Mouse (Mus musculus) intestine, embryonic 16.5 days (tissue): ENCODE results near the gene Gm17019. TPM values are rescaled to one million over a fixed set of nuclear protein-coding genes. Genes with fewer than 3 reads are reported as not detected.
A peak's percentile ranks its signal among the peaks of the same experiment; 100 is the strongest.
"Not testable (repeated sequence)": the region's sequence is repeated elsewhere in the genome, so short reads cannot be mapped to it uniquely, and the experiment has no call there.

ENCODE experiments used
- ATAC-seq: fragments of 200-750 bp; cut with Nextera tagmentation; 2 replicates; pipeline ENCODE4 v1.8.0; 2017; ENCODE audit warnings: moderate TSS enrichment, moderate library complexity
- H3K27ac ChIP-seq: fragments of 300-500 bp; sonication (generic); 2 replicates; pipeline ENCODE4 v1.5.1; 2014; ENCODE audit warnings: mild to moderate bottlenecking, low read length
- H3K27me3 ChIP-seq: fragments of 300-500 bp; sonication (generic); replicated peaks from 2 replicates; pipeline ENCODE4 v1.6.1; 2014; ENCODE audit warnings: low read length, control low read depth, mixed read lengths; ENCODE audit not compliant: control insufficient read depth, insufficient read depth
- H3K36me3 ChIP-seq: fragments of 300-500 bp; sonication (generic); 2 replicates; pipeline ENCODE4 v1.6.1; 2014; ENCODE audit warnings: low read length, control low read depth; ENCODE audit not compliant: control insufficient read depth, insufficient read depth
- H3K4me1 ChIP-seq: fragments of 300-500 bp; sonication (generic); 2 replicates; pipeline ENCODE4 v1.6.1; 2014; ENCODE audit warnings: low read length, control low read depth, mixed read lengths; ENCODE audit not compliant: control insufficient read depth, insufficient read depth
- H3K4me2 ChIP-seq: fragments of 300-500 bp; sonication (generic); 2 replicates; pipeline ENCODE4 v1.6.1; 2014; ENCODE audit warnings: low read depth, low read length, control low read depth
- H3K4me3 ChIP-seq: fragments of 300-500 bp; sonication (generic); 2 replicates; pipeline ENCODE4 v1.5.1; 2014; ENCODE audit warnings: mild to moderate bottlenecking, low read length
- H3K9ac ChIP-seq: fragments of 300-500 bp; sonication (generic); 2 replicates; pipeline ENCODE4 v1.6.1; 2014; ENCODE audit warnings: low read depth, low read length
- H3K9me3 ChIP-seq: fragments of 300-500 bp; sonication (generic); 2 replicates; pipeline ENCODE4 v1.6.1; 2016; ENCODE audit warnings: low read length, control low read depth; ENCODE audit not compliant: control insufficient read depth
- WGBS: fragments of 180-500 bp; shearing (Covaris S2); extraction: QIAGEN DNeasy Blood & Tissue Kit; methylation state at CpG from one replicate; pipeline ENCODE4 v1.1.7; 2014; 5-methylcytosine and 5-hydroxymethylcytosine counted together
- polyA plus RNA-seq: library from polyadenylated mRNA; unstranded; fragments of >200 nt; fragmentation: Nextera tagmentation; extraction: Ambion mirVana; gene quantifications from 2 replicates; pipeline ENCODE4 v1.2.1, GENCODE M21; 2015

Gene Gm17019
- polyA plus RNA-seq, 1 experiment from 2014 or later, result not detected

- not testable (repeated sequence) for H3K4me2 ChIP-seq, H3K4me1 ChIP-seq, H3K36me3 ChIP-seq, H3K4me3 ChIP-seq, H3K9me3 ChIP-seq, H3K27me3 ChIP-seq, H3K9ac ChIP-seq, H3K27ac ChIP-seq
- WGBS, result 81% methylated on average over 4 of the region's 4 CpGs
- ATAC-seq, result peak; percentile 77
Measured at GRCm38 (mm10) chr5:15039984-15040383, 7.2 kb upstream of the Gm17019 start.

DNA sequence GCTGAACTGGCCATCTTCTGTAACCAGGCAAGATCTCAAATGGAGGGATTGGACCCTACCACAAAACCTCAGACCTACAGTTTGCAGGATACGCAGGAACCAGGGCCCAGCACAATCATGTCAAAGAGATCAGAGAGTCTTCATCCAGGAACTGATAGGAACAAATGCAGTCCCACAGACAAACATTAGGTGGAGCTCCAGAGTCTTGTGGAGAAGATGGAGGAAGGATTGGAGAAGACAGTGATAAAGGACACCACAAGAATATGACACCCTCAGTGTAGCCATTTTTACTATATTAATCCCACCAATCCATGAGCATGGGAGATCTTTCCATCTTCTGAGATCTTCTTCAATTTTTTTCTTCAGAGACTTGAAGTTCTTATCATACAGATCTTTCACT, 8.5 kb downstream of the Gm17019 start:
- not testable (repeated sequence) for H3K4me3 ChIP-seq, H3K4me1 ChIP-seq, H3K4me2 ChIP-seq, H3K36me3 ChIP-seq, H3K27me3 ChIP-seq, H3K9ac ChIP-seq, H3K27ac ChIP-seq, H3K9me3 ChIP-seq, ATAC-seq
- 86% methylated on average over 1 of the region's 1 CpGs for WGBS

- not testable (repeated sequence) for H3K4me3 ChIP-seq, H3K9me3 ChIP-seq, H3K27me3 ChIP-seq, H3K9ac ChIP-seq, H3K4me1 ChIP-seq, H3K4me2 ChIP-seq, H3K27ac ChIP-seq, ATAC-seq, H3K36me3 ChIP-seq
- WGBS, result 65% methylated on average over 2 of the region's 2 CpGs
Measured at GRCm38 (mm10) chr5:15020067-15020466, 12.7 kb downstream of the Gm17019 start.

DNA sequence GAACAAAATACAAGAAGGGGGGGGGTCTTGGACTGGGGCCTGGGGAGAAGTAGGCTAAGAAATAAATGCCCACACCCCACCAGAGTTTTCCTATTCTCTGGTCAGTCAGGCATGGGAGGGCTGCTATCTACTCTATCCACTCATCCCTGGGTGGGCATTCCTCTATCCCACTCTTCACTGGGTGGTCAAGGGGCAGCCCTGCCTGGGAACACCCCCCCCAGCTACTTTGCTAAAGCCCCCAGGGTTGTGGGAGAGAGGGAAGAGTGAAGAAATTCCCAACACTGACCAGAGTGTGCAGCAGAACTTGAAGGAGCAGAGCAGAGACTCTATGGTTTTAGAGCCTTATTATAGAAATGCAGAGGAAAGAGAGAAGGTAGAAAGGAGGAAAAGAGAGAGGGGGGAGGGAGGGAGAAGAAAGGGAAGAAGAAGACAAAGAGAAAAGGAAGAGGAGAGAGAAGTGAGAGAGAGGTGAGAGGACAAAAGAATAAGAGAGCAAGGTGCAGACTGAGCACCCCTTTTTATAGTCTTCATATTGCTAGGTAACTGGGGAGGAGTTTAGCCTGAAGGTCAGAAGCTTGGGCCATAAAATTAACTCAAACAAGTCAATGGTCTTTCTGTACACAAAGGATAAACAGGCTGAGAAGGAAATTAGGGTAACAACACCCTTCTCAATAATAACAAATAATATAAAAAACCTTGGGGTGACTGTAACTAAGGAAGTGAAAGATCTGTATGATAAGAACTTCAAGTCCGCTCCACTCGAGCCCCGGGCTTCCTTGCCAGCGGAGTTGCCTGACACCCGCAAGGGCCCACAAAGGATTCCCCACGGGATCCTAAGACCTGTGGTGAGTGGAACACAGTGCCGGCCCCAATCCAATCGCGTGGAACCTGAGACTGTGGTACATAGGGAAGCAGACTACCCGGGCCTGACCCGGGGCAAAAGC, 21.9 kb downstream of the Gm17019 start:
- not testable (repeated sequence) for H3K4me3 ChIP-seq, H3K27ac ChIP-seq, H3K9ac ChIP-seq, H3K9me3 ChIP-seq, H3K27me3 ChIP-seq, H3K4me1 ChIP-seq, H3K4me2 ChIP-seq, H3K36me3 ChIP-seq
- WGBS, result 81% methylated on average over 11 of the region's 11 CpGs
- peak; percentile 63 for ATAC-seq

DNA sequence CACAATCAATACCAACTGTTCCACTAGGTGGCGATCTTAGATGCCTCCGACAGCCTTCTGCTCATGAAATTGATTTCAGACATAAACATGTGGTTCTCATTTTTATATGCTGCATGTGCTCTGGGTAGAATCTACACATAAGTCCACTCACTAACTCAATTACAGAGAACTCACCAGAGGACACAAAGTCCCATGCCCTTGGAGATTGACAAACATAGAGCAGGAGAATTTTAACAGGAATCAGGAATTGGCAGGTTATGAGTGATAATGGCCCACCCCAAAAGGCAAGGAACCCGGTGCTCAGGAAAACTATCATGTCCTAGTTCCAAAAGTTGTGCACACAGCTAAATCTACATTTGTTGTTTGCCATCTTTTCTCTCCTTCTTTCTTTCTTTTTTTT, 25.9 kb downstream of the Gm17019 start:
- not testable (repeated sequence) for H3K9me3 ChIP-seq, H3K9ac ChIP-seq, H3K36me3 ChIP-seq, H3K4me3 ChIP-seq, H3K27me3 ChIP-seq, H3K4me1 ChIP-seq, H3K27ac ChIP-seq, H3K4me2 ChIP-seq, ATAC-seq
- 58% methylated on average over 3 of the region's 3 CpGs for WGBS

DNA sequence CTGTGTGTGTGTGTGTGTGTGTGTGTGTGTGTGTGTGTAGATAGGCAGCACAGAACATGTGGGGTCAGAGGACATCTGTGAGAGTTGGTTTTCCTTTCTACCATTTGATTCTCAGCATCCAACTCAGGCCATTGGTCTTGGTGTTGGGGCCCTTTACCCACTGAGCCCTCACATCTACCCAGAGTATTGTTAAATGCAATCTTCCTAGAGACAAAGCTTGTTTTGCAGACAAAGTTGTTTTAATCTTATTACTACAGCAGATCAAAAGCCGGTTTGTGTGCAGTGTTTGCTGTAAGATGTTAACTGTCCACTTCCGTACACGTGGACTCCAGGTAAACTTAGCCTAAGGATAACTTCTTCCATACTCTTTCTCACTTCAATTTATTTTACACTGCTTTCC, 26.5 kb downstream of the Gm17019 start:
- H3K9me3 ChIP-seq, H3K4me2 ChIP-seq, H3K9ac ChIP-seq, H3K27me3 ChIP-seq, ATAC-seq, H3K36me3 ChIP-seq, H3K4me1 ChIP-seq, H3K4me3 ChIP-seq, H3K27ac ChIP-seq: not testable (repeated sequence)
- WGBS, result 63% methylated on average over 3 of the region's 3 CpGs

DNA sequence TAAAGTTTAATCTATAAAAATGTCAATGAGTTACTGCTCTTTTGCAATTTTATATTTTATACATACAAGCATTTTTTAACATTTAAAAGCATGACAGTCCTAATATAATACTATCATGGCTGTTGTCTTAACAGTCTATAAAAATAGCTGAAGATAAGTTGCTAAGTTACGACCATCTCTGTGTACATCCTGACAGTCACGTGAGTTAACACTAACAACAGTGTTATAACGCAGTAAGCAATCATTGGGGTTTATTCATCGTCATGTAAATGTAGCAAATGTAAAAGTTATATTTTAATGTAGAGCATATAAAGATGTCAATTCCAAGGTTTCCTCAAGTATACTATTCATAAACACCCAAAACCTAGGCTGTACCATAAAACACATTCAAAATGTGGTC, 27.2 kb downstream of the Gm17019 start:
- H3K9ac ChIP-seq, H3K36me3 ChIP-seq, H3K4me2 ChIP-seq, H3K4me3 ChIP-seq, H3K27ac ChIP-seq, H3K27me3 ChIP-seq, H3K4me1 ChIP-seq, H3K9me3 ChIP-seq: not testable (repeated sequence)
- WGBS, result 78% methylated on average over 2 of the region's 4 CpGs
- peak; percentile 44 for ATAC-seq

GRCm38 (mm10) chr5:15004569-15005562, 27.9 kb downstream of the Gm17019 start:
- WGBS, result 77% methylated on average over 5 of the region's 5 CpGs
- not testable (repeated sequence) for H3K27me3 ChIP-seq, H3K4me1 ChIP-seq, H3K4me2 ChIP-seq, H3K9ac ChIP-seq, H3K36me3 ChIP-seq, H3K4me3 ChIP-seq, H3K9me3 ChIP-seq, H3K27ac ChIP-seq
- peak; percentile 79 for ATAC-seq

DNA sequence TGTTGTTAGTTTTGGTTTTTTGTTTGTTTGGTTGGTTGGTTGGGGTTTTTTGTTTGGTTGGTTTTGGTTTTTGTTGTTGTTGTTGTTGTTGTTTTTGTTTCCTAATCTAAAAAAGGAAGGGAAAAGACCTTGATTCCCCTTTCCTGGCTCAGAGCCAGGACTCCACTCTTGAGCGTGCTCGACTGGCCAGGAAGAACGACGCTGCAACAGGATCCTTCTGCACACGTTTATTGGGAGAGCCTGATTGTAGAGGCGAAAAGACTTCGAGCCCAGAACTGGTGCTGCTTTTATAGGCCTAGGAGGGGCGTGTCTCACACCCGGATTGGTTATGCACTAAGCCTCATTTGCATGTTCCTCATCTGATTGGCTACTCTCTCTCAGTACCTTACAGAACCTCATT, 34.7 kb downstream of the Gm17019 start:
- H3K9me3 ChIP-seq, H3K27ac ChIP-seq, H3K4me1 ChIP-seq, H3K4me2 ChIP-seq, H3K27me3 ChIP-seq, H3K9ac ChIP-seq, ATAC-seq, H3K36me3 ChIP-seq, H3K4me3 ChIP-seq: not testable (repeated sequence)
- 79% methylated on average over 9 of the region's 9 CpGs for WGBS
